Mouse (Mus musculus): ENCODE data around the gene Srrm3. TPM values are rescaled to one million over a fixed set of nuclear protein-coding genes. Genes with fewer than 3 reads are reported as not detected.

Srrm3 gene
- polyA plus RNA-seq, 1 experiment from 2014 or later, result 2.6 TPM

DNA sequence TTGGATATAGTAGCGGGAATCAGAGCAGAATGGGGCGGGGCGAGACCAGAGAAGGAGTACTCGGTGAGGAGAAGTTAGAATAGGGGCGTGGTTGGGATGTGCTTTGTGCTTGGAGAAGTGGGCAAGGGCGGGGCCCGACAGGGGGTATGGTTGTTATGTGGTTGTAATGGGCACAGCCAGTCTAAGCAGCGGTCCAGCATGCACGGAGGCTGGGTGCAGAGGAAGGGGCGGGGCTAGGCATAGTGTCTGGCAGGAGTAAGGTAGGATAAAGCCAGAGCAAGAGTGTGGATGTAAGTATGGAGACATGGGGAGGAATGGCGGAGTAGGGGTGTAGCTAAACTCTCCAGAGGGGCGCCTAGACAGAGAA, 28.8 kb downstream of the Srrm3 start:
- WGBS, result 4% methylated on average over 12 of the region's 12 CpGs

DNA sequence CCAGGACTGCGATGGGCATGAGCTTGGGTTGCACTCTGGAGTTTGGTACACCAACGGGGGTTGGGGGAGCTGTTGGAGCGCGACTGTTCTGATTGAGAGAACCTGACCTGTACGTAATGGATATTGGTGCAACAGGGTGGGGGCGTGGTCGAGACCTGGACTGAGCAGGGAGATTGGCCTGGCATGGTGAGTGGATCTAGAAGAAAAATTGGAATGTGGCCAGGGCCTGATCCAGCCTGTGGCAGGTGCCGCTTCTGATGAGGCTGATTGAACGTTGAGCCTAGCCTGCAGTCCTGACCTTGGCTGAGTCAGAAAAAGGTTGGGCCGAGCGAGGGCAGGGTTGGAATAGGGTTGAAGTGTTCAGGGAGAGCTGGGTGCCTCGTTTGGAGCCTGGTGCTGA, 29.3 kb downstream of the Srrm3 start:
- peak; percentile 26 for ATAC-seq
- no peaks in the 10 kb centered on the region for H3K36me3 ChIP-seq (ENCODE audit: control insufficient read depth, insufficient read depth, low read length)
- peaks cover 4% of the 10 kb centered on the region for H3K27me3 ChIP-seq (replicated peaks; ENCODE audit: control insufficient read depth, insufficient read depth, low read length)
- WGBS, result 22% methylated on average over 12 of the region's 12 CpGs
- no peak overlapping the region; the same call in 1 of the 2 replicates for H3K4me2 ChIP-seq (ENCODE audit: low read depth, low read length)
- H3K27ac ChIP-seq (ENCODE audit: low read length), result no peak overlapping the region
- H3K9ac ChIP-seq (ENCODE audit: low read depth, low read length), result no peak overlapping the region
- H3K4me3 ChIP-seq (ENCODE audit: low read length), result no peak overlapping the region
- H3K4me1 ChIP-seq (ENCODE audit: control insufficient read depth, insufficient read depth, low read length), result peaks cover 12% of the 10 kb centered on the region
- no peaks in the 10 kb centered on the region for H3K9me3 ChIP-seq (ENCODE audit: control insufficient read depth, low read length)

More for the DNA sequence above, 28.8 kb downstream of the Srrm3 start:
- H3K4me2 ChIP-seq (ENCODE audit: low read depth, low read length), result peak overlapping the region; percentile 93
- H3K4me3 ChIP-seq (ENCODE audit: low read length), result peak overlapping the region; percentile 53
- no peak overlapping the region for H3K9ac ChIP-seq (ENCODE audit: low read depth, low read length)
- ATAC-seq, result peak; percentile 77
- H3K4me1 ChIP-seq (ENCODE audit: control insufficient read depth, insufficient read depth, low read length), result peaks cover 12% of the 10 kb centered on the region
- no peaks in the 10 kb centered on the region for H3K36me3 ChIP-seq (ENCODE audit: control insufficient read depth, insufficient read depth, low read length)
- no peak overlapping the region for H3K27ac ChIP-seq (ENCODE audit: low read length)
- H3K27me3 ChIP-seq (replicated peaks; ENCODE audit: control insufficient read depth, insufficient read depth, low read length), result peaks cover 4% of the 10 kb centered on the region
- H3K9me3 ChIP-seq (ENCODE audit: control insufficient read depth, low read length), result no peaks in the 10 kb centered on the region

DNA sequence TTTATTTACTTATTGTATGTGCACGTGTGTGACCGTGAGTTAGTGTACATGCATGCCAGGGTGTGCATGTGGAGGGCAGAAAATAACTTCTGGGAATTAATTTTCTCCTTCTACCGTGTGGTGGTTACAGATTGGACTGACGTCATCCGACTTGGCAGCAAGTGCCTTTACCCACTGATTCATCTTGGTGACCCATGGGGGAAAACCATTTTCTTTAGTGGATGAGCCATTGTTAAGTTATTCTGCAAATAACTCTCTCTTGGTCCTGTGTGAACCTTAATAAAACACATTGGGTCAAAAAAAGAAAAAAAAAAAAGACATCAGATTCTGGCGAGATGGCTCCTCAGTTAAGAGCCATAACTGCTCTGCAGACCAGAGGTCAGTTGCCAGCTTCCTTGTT, 35.0 kb downstream of the Srrm3 start:
- Histone ChIP-seq H3K9me3 (ENCODE audit: control insufficient read depth, low read length) (no peaks in the 10 kb centered on the region), H3K4me3 (ENCODE audit: low read length) (no peak overlapping the region), H3K4me2 (ENCODE audit: low read depth, low read length) (no peak overlapping the region), H3K36me3 (ENCODE audit: control insufficient read depth, insufficient read depth, low read length) (no peaks in the 10 kb centered on the region), H3K27me3 (replicated peaks; ENCODE audit: control insufficient read depth, insufficient read depth, low read length) (no peaks in the 10 kb centered on the region; the same call in 1 of the 2 replicates), H3K4me1 (ENCODE audit: control insufficient read depth, insufficient read depth, low read length) (no peaks in the 10 kb centered on the region), H3K27ac (ENCODE audit: low read length) (no peak overlapping the region), H3K9ac (ENCODE audit: low read depth, low read length) (no peak overlapping the region)
- ATAC-seq, result no peak
- WGBS, result 79% methylated on average over 6 of the region's 6 CpGs

- Histone ChIP-seq H3K4me3 (ENCODE audit: low read length) (no peak overlapping the region), H3K4me1 (ENCODE audit: control insufficient read depth, insufficient read depth, low read length) (no peaks in the 10 kb centered on the region), H3K9me3 (ENCODE audit: control insufficient read depth, low read length) (no peaks in the 10 kb centered on the region), H3K36me3 (ENCODE audit: control insufficient read depth, insufficient read depth, low read length) (no peaks in the 10 kb centered on the region), H3K4me2 (ENCODE audit: low read depth, low read length) (no peak overlapping the region), H3K27me3 (replicated peaks; ENCODE audit: control insufficient read depth, insufficient read depth, low read length) (no peaks in the 10 kb centered on the region; the same call in 1 of the 2 replicates), H3K27ac (ENCODE audit: low read length) (no peak overlapping the region), H3K9ac (ENCODE audit: low read depth, low read length) (no peak overlapping the region)
- no peak for ATAC-seq
- 12% methylated on average over 5 of the region's 5 CpGs for WGBS
Measured at GRCm38 (mm10) chr5:135843418-135843817, 36.7 kb downstream of the Srrm3 start.

DNA sequence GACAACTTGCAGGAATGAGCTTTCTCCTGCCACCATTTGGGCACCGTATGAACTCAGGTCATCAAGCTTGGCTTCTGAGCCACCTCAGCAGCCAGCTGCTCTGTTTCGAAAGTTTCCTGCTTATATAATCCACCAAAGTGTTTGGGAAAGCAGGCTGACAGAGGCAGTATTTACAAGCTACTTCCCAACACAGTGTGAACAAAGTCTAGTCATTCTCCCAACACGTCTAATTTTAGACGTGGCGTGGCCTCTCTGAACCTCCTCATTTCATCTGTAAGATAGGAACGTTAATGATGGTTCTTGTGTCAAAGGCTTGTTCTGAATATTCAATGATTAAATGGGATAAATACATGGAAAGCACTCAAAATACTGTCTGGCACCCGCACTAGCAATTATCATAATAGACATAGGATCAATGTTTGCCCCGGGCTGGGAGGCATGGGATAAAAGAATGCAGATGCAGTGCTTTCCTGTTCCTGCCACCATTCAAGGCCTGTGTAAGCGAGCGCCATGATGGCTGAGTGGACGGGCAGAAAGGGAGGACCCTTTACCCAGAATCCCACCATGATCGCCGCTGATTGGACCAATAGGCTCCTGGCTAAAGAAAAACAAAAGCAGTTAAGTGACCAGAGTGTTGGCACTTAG, 39.1 kb downstream of the Srrm3 start:
- no peak for ATAC-seq
- Histone ChIP-seq H3K4me3 (ENCODE audit: low read length) (no peak overlapping the region), H3K27ac (ENCODE audit: low read length) (no peak overlapping the region), H3K9ac (ENCODE audit: low read depth, low read length) (no peak overlapping the region), H3K27me3 (replicated peaks; ENCODE audit: control insufficient read depth, insufficient read depth, low read length) (peaks cover 8% of the 10 kb centered on the region), H3K36me3 (ENCODE audit: control insufficient read depth, insufficient read depth, low read length) (no peaks in the 10 kb centered on the region), H3K4me2 (ENCODE audit: low read depth, low read length) (no peak overlapping the region), H3K9me3 (ENCODE audit: control insufficient read depth, low read length) (no peaks in the 10 kb centered on the region), H3K4me1 (ENCODE audit: control insufficient read depth, insufficient read depth, low read length) (no peaks in the 10 kb centered on the region)
- WGBS, result 74% methylated on average over 13 of the region's 13 CpGs

- Histone ChIP-seq H3K27ac (ENCODE audit: low read length) (no peak overlapping the region), H3K4me1 (ENCODE audit: control insufficient read depth, insufficient read depth, low read length) (no peaks in the 10 kb centered on the region), H3K27me3 (replicated peaks; ENCODE audit: control insufficient read depth, insufficient read depth, low read length) (peaks cover 22% of the 10 kb centered on the region), H3K4me2 (ENCODE audit: low read depth, low read length) (no peak overlapping the region), H3K36me3 (ENCODE audit: control insufficient read depth, insufficient read depth, low read length) (no peaks in the 10 kb centered on the region), H3K9me3 (ENCODE audit: control insufficient read depth, low read length) (no peaks in the 10 kb centered on the region), H3K4me3 (ENCODE audit: low read length) (no peak overlapping the region), H3K9ac (ENCODE audit: low read depth, low read length) (no peak overlapping the region)
- ATAC-seq, result no peak
- WGBS, result 75% methylated on average over 4 of the region's 4 CpGs
Measured at GRCm38 (mm10) chr5:135847460-135847859, 40.8 kb downstream of the Srrm3 start.

DNA sequence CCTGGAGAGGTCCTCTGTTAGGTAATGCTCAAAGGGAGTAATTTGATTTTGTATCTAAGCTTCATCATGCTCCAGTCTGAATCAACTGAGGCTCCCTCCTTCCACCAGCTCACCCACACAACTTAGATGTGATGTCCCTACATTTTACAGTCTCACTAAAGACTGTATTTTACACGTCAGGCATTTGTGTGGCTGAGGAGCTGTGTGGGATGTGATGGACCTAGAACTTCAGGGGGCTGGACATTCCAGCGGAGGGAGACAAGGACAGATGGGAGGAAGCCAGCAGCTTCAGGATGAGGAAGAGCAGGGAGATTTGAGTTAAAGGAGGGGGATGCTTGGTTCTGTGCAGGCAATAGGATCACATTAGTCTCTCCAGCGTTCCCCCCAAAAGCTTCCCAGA, 41.2 kb downstream of the Srrm3 start:
- 83% methylated on average over 3 of the region's 3 CpGs for WGBS
- ATAC-seq, result no peak

GRCm38 (mm10) chr5:135851024-135851423, 44.3 kb downstream of the Srrm3 start:
- H3K4me2 ChIP-seq (ENCODE audit: low read depth, low read length), result no peak overlapping the region
- H3K9ac ChIP-seq (ENCODE audit: low read depth, low read length), result no peak overlapping the region
- H3K27me3 ChIP-seq (replicated peaks; ENCODE audit: control insufficient read depth, insufficient read depth, low read length), result peaks cover 49% of the 10 kb centered on the region
- no peaks in the 10 kb centered on the region for H3K9me3 ChIP-seq (ENCODE audit: control insufficient read depth, low read length)
- H3K27ac ChIP-seq (ENCODE audit: low read length), result no peak overlapping the region
- peak; percentile 77 for ATAC-seq
- no peaks in the 10 kb centered on the region for H3K36me3 ChIP-seq (ENCODE audit: control insufficient read depth, insufficient read depth, low read length)
- H3K4me1 ChIP-seq (ENCODE audit: control insufficient read depth, insufficient read depth, low read length), result no peaks in the 10 kb centered on the region
- WGBS, result under 1% methylated on average over 15 of the region's 15 CpGs
- no peak overlapping the region for H3K4me3 ChIP-seq (ENCODE audit: low read length)

More for the DNA sequence above, 41.2 kb downstream of the Srrm3 start:
- Histone ChIP-seq H3K36me3 (ENCODE audit: control insufficient read depth, insufficient read depth, low read length) (no peaks in the 10 kb centered on the region), H3K9ac (ENCODE audit: low read depth, low read length) (no peak overlapping the region), H3K4me1 (ENCODE audit: control insufficient read depth, insufficient read depth, low read length) (no peaks in the 10 kb centered on the region), H3K9me3 (ENCODE audit: control insufficient read depth, low read length) (no peaks in the 10 kb centered on the region), H3K27ac (ENCODE audit: low read length) (no peak overlapping the region), H3K27me3 (replicated peaks; ENCODE audit: control insufficient read depth, insufficient read depth, low read length) (peaks cover 26% of the 10 kb centered on the region), H3K4me3 (ENCODE audit: low read length) (no peak overlapping the region), H3K4me2 (ENCODE audit: low read depth, low read length) (no peak overlapping the region)

- Histone ChIP-seq H3K4me1 (ENCODE audit: control insufficient read depth, insufficient read depth, low read length) (no peaks in the 10 kb centered on the region), H3K27me3 (replicated peaks; ENCODE audit: control insufficient read depth, insufficient read depth, low read length) (peaks cover 54% of the 10 kb centered on the region), H3K36me3 (ENCODE audit: control insufficient read depth, insufficient read depth, low read length) (no peaks in the 10 kb centered on the region), H3K9ac (ENCODE audit: low read depth, low read length) (no peak overlapping the region), H3K4me2 (ENCODE audit: low read depth, low read length) (no peak overlapping the region), H3K4me3 (ENCODE audit: low read length) (no peak overlapping the region), H3K9me3 (ENCODE audit: control insufficient read depth, low read length) (no peaks in the 10 kb centered on the region), H3K27ac (ENCODE audit: low read length) (no peak overlapping the region)
- WGBS, result 9% methylated on average over 14 of the region's 14 CpGs
- ATAC-seq, result no peak
Measured at GRCm38 (mm10) chr5:135851481-135851880, 44.8 kb downstream of the Srrm3 start.

DNA sequence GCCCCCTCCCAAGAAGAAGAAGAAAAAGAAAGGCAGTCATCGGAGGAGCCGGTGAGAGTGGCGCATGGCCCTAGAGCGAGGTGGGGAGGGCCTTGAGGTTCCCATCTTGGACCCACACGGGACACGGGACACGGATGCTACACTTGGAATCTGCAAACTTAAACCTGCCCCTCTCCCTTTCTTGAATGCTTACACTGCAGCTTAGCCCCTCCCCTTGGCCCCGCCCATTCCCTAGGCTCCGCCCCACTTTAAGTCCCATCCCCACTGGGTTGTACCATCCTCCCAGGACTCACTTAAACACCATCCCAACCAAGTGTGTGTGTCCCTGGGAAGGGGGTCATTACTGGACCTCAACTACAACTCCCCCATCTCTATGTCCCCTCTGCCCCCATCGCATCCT, 45.7 kb downstream of the Srrm3 start:
- Histone ChIP-seq H3K27me3 (replicated peaks; ENCODE audit: control insufficient read depth, insufficient read depth, low read length) (peaks cover 63% of the 10 kb centered on the region), H3K9me3 (ENCODE audit: control insufficient read depth, low read length) (no peaks in the 10 kb centered on the region), H3K4me3 (ENCODE audit: low read length) (no peak overlapping the region; the same call in 1 of the 2 replicates), H3K36me3 (ENCODE audit: control insufficient read depth, insufficient read depth, low read length) (no peaks in the 10 kb centered on the region), H3K9ac (ENCODE audit: low read depth, low read length) (no peak overlapping the region), H3K4me1 (ENCODE audit: control insufficient read depth, insufficient read depth, low read length) (no peaks in the 10 kb centered on the region), H3K27ac (ENCODE audit: low read length) (no peak overlapping the region), H3K4me2 (ENCODE audit: low read depth, low read length) (no peak overlapping the region)
- no peak for ATAC-seq
- WGBS, result 3% methylated on average over 10 of the region's 10 CpGs

Measured in intestine, embryonic 16.5 days (tissue).